Mouse (Mus musculus) left cerebral cortex, adult 9 months (tissue): ENCODE results near the gene Omp.
"Not testable (repeated sequence)": the region's sequence is repeated elsewhere in the genome, so short reads cannot be mapped to it uniquely, and the experiment has no call there.

Experiments used
- DNase-seq, 2 experiments: peaks; one replicate each; pipeline ENCODE4 v3.0.0; 2022; ENCODE audit warnings: low spot score in 2 of 2

Omp gene

GRCm38 (mm10) chr7:98145402-98145801 lies at the start of gene Omp:
TSS of gene Omp (minus strand) at chr7:98145502.
- no peak for DNase-seq

GRCm38 (mm10) chr7:98194026-98194792 lies 48.9 kb upstream of the Omp start:
- DNase-seq: peak in 1 of 2 experiments; percentile 23

- peak in 1 of 2 experiments; percentile 17 for DNase-seq
These were observed 48.3 kb upstream of the Omp start for GRCm38 (mm10) chr7:98193515-98194025.

GRCm38 (mm10) chr7:98191571-98192250 lies 46.4 kb upstream of the Omp start:
- no peak for DNase-seq

- DNase-seq: no peak
These were observed 45.3 kb upstream of the Omp start for GRCm38 (mm10) chr7:98190578-98190977.

GRCm38 (mm10) chr7:98189745-98190144 lies 44.4 kb upstream of the Omp start:
- DNase-seq: no peak

GRCm38 (mm10) chr7:98188680-98189079 lies 43.4 kb upstream of the Omp start:
- DNase-seq: no peak

GRCm38 (mm10) chr7:98188238-98188637 lies 42.9 kb upstream of the Omp start:
- no peak for DNase-seq

- not testable (repeated sequence) for DNase-seq
These were observed 42.0 kb upstream of the Omp start for GRCm38 (mm10) chr7:98187332-98187731.

GRCm38 (mm10) chr7:98186637-98187036 lies 41.3 kb upstream of the Omp start:
- DNase-seq: peak; percentile 30 to 44

GRCm38 (mm10) chr7:98185326-98185725 lies 40.0 kb upstream of the Omp start:
- no peak for DNase-seq

- DNase-seq: no peak
These were observed 33.4 kb upstream of the Omp start for GRCm38 (mm10) chr7:98178560-98179231.

GRCm38 (mm10) chr7:98177929-98178559 lies 32.7 kb upstream of the Omp start, which contains the start of gene Capn5:
TSS of gene Capn5 (minus strand) at chr7:98178274.
- DNase-seq: peak in 1 of 2 experiments; percentile 50

GRCm38 (mm10) chr7:98177566-98177928 lies 32.2 kb upstream of the Omp start:
- DNase-seq: no peak

- no peak for DNase-seq
These were observed 31.8 kb upstream of the Omp start for GRCm38 (mm10) chr7:98177071-98177485.

- DNase-seq: no peak
These were observed 31.2 kb upstream of the Omp start for GRCm38 (mm10) chr7:98176322-98177070.

- no peak for DNase-seq
These were observed 29.8 kb upstream of the Omp start for GRCm38 (mm10) chr7:98174883-98175755.

GRCm38 (mm10) chr7:98173408-98173807 lies 28.1 kb upstream of the Omp start:
- no peak for DNase-seq

- no peak for DNase-seq
These were observed 27.4 kb upstream of the Omp start for GRCm38 (mm10) chr7:98172661-98173060.
